Mouse (Mus musculus) limb, embryonic 11.5 days (tissue): ENCODE measurements around the gene Polk. TPM values are rescaled to one million over a fixed set of nuclear protein-coding genes. Genes with fewer than 3 reads are reported as not detected.

Experiments
- ATAC-seq: fragments of 200-750 bp; cut with Nextera tagmentation; 2 replicates; pipeline ENCODE4 v1.8.0; 2017; ENCODE audit warnings: low read depth; ENCODE audit not compliant: insufficient number of reproducible peaks, low FRiP score, low TSS enrichment
- DNase-seq: peaks from one replicate; pipeline ENCODE4 v3.0.0-alpha.2; 2015; ENCODE audit warnings: low spot score
- H3K27ac ChIP-seq: fragments of 300-500 bp; sonication (generic); replicated peaks from 2 replicates; pipeline ENCODE4 v1.5.1; 2014; ENCODE audit warnings: low read depth, mild to moderate bottlenecking, low read length
- H3K27me3 ChIP-seq: fragments of 300-500 bp; sonication (generic); 2 replicates; pipeline ENCODE4 v1.6.1; 2014; ENCODE audit warnings: mild to moderate bottlenecking, low read length, mixed read lengths; ENCODE audit not compliant: control insufficient read depth, insufficient read depth
- H3K36me3 ChIP-seq: fragments of 300-500 bp; sonication (generic); 2 replicates; pipeline ENCODE4 v1.6.1; 2014; ENCODE audit warnings: mild to moderate bottlenecking, low read length, moderate library complexity, mixed read lengths; ENCODE audit not compliant: control insufficient read depth, insufficient read depth
- H3K4me1 ChIP-seq: fragments of 300-500 bp; sonication (generic); 2 replicates; pipeline ENCODE4 v1.6.1; 2014; ENCODE audit warnings: low read length, mixed read lengths; ENCODE audit not compliant: control insufficient read depth, insufficient read depth
- H3K4me2 ChIP-seq: fragments of 300-500 bp; sonication (generic); 2 replicates; pipeline ENCODE4 v1.6.1; 2014; ENCODE audit warnings: low read depth, mild to moderate bottlenecking, moderate library complexity; ENCODE audit not compliant: severe bottlenecking
- H3K4me3 ChIP-seq: fragments of 300-500 bp; sonication (generic); 2 replicates; pipeline ENCODE4 v1.5.1; 2014; ENCODE audit warnings: low read depth, low read length
- H3K9ac ChIP-seq: fragments of 300-500 bp; sonication (generic); 2 replicates; pipeline ENCODE4 v1.6.1; 2014; ENCODE audit warnings: mild to moderate bottlenecking, low read length
- H3K9me3 ChIP-seq: fragments of 300-500 bp; sonication (generic); 2 replicates; pipeline ENCODE4 v1.6.1; 2016; ENCODE audit warnings: low read length; ENCODE audit not compliant: control insufficient read depth
- WGBS: fragments of 180-500 bp; shearing (Covaris S2); extraction: QIAGEN DNeasy Blood & Tissue Kit; methylation state at CpG from one replicate; pipeline ENCODE4 v1.1.7; 2014; 5-methylcytosine and 5-hydroxymethylcytosine counted together
- polyA plus RNA-seq: library from polyadenylated mRNA; unstranded; fragments of >200 nt; fragmentation: Nextera tagmentation; extraction: Ambion mirVana; gene quantifications from 2 replicates; pipeline ENCODE4 v1.2.1, GENCODE M21; 2014

Gene Polk
- polyA plus RNA-seq, 1 experiment from 2014 or later, result 8.9 TPM

DNA sequence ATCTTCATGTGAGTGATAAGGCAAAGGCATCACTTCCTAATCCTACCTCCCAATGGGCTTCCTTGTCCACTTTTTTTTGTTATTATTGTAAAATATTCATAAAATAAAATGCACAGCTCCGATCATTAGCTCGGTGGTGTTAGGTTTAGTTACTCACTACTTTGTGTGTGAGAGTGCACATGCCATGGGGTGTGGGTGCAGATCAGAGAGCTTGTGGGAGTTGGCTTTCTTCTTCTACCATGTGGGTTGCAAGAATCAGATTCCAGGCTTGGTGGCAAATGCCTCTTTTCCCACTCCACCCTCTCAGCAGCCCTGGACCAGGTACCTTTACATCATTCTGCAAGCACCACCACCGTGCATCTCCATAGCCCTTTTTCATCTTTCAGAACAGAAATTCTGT is 89.8 kb downstream of the Polk start:
- ATAC-seq, result no peak
- no peak overlapping the region for H3K9ac ChIP-seq
- DNase-seq, result no peak
- no peak overlapping the region for H3K27ac ChIP-seq
- H3K36me3 ChIP-seq, result no peaks in the 10 kb centered on the region
- no peaks in the 10 kb centered on the region for H3K4me1 ChIP-seq
- 91% methylated on average over 3 of the region's 3 CpGs for WGBS
- H3K9me3 ChIP-seq, result no peaks in the 10 kb centered on the region
- H3K4me2 ChIP-seq, result no peak overlapping the region
- H3K4me3 ChIP-seq, result no peak overlapping the region
- H3K27me3 ChIP-seq, result no peaks in the 10 kb centered on the region

DNA sequence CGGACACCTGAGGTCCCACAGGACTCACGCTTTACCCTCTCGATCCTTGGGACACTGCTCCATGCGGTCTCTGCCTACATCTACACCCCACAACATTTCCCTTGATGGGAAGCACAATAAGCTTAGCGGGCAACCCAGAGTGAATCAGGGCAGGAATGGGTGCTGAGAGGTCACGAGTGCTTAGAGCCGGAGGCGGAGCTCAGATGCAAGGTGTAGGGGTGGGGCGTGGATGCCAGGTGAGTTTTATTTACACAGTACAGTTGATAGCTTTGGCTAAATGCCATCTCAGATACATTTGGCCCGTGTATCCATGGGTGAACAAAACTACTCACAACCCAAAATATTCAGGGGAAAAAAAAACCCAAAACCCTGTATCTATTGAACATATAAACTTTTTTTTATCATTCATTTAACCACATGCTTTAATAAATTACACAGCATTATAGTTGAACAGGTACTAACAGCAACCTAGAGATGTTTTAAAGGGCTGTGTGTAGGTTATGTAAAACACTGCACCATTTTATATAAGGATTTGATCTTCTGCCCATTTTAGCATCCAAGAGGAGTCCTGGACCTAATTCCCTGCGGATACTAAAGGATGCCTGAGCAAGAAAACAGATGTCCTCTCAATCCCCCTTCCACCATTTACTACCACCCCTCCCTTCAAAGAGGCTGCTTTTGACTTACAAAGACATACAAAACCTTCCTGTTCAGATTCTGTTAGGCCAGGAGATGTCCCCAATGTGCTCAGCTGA is 90.8 kb downstream of the Polk start:
- H3K36me3 ChIP-seq, result no peaks in the 10 kb centered on the region
- H3K9ac ChIP-seq, result no peak overlapping the region
- no peak for ATAC-seq
- no peak overlapping the region for H3K27ac ChIP-seq
- H3K4me1 ChIP-seq, result no peaks in the 10 kb centered on the region
- 89% methylated on average over 11 of the region's 11 CpGs for WGBS
- H3K4me2 ChIP-seq, result no peak overlapping the region
- no peaks in the 10 kb centered on the region for H3K9me3 ChIP-seq
- no peak overlapping the region for H3K4me3 ChIP-seq
- no peak for DNase-seq
- H3K27me3 ChIP-seq, result no peaks in the 10 kb centered on the region

DNA sequence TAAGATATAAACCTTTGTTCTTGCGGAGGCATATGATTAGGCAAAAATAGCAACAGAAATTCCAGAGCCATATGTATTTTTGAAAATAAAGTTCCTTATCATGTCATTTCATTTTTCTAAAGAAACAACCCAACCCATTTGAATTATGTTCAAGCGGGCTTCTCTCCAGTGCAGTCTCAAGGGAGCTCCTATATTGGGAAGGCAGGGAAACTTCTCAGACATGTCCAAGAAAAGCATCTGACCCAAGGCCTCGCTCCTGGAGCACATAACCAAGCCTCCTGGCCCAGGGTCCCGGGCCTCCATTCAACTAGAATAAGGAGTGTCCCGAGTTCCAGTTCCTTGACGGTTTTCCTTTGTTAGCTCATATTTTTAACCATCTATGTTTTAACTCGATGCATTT is 91.5 kb downstream of the Polk start:
- Histone ChIP-seq H3K27ac (no peak overlapping the region), H3K4me2 (no peak overlapping the region), H3K36me3 (no peaks in the 10 kb centered on the region), H3K4me3 (no peak overlapping the region), H3K4me1 (no peaks in the 10 kb centered on the region), H3K27me3 (no peaks in the 10 kb centered on the region), H3K9ac (no peak overlapping the region), H3K9me3 (no peaks in the 10 kb centered on the region)
- ATAC-seq, result no peak
- DNase-seq, result no peak
- WGBS, result 91% methylated on average over 7 of the region's 7 CpGs

DNA sequence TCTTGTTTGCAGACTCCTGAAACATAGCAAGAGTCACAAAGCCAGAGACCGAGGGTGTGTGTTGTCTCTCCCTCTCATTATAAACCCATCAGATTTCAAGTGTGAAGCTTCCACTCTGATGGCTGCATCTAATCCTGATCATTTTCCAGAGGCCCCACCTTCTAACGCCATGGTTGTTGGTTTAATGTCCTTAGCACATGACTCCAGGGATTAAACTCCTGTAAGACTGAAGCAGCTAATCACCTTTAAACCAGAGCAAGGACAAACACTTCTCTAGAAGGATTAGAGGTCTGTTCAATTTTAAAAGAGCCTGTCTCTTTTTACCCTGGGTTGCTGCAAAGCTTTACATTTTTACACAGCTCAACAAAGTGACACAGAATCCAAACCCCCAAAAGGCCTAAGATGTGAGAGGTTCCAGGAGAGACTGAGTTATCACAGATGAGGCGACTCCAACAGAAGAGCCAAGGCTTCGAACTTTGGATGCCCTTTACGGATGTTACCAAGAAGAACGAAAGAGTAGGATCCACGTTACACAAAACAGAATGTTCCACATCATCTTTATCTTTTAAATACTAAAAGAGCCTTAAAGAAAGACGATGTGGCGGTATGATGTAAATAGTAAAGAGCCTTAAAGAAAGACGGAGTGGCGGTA is 92.0 kb downstream of the Polk start:
- Histone ChIP-seq H3K36me3 (no peaks in the 10 kb centered on the region), H3K4me1 (no peaks in the 10 kb centered on the region), H3K4me3 (no peak overlapping the region), H3K27me3 (no peaks in the 10 kb centered on the region), H3K4me2 (no peak overlapping the region), H3K9ac (no peak overlapping the region), H3K27ac (no peak overlapping the region), H3K9me3 (no peaks in the 10 kb centered on the region)
- DNase-seq, result no peak
- WGBS, result 86% methylated on average over 11 of the region's 11 CpGs
- ATAC-seq, result no peak

DNA sequence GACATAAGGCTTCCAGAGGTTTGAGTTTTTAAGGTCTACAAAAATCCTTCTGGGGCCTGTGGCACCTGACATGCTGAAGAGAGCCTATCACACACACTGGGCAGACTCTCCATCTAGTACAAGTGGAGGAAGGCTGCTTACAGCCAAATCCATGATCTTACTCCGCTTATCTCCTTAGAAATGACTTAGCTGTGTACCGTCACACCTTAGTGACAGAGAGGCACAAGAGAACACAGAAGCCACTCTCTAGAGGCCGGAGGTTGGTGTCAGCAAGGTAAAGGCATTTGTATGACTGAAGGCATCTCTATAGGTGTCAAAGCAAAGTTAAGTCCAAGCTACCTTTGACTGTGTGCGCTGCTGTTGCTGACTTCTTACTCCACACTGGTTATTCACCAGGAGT is 101.9 kb downstream of the Polk start:
- Histone ChIP-seq H3K9ac (no peak overlapping the region), H3K27me3 (no peaks in the 10 kb centered on the region), H3K36me3 (no peaks in the 10 kb centered on the region), H3K4me2 (no peak overlapping the region), H3K27ac (no peak overlapping the region), H3K9me3 (no peaks in the 10 kb centered on the region), H3K4me1 (no peaks in the 10 kb centered on the region), H3K4me3 (no peak overlapping the region)
- DNase-seq, result no peak
- WGBS, result 91% methylated on average over 4 of the region's 4 CpGs
- no peak for ATAC-seq

DNA sequence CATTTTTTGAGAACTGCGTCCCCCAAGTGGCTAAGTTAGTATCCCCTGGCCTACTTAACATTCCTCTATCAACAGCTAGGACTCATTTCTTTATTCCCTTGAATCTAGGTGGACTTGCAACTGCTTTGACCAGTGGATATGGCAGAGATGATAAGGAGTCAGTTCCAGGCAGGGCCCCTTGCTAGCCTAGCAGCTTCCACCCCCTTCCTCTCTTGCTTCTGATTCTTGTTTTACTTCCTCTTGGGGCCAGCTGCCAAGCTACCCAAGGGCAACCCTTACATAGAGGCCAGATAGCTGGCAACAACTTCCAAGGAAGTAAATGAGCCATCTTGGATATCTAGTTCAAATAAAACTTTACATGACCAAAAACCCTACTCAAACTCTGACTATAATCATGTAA is 105.5 kb downstream of the Polk start:
- DNase-seq (no peak), ATAC-seq (no peak)
- Histone ChIP-seq H3K4me1 (peaks cover 2% of the 10 kb centered on the region; the same call in 1 of the 2 replicates), H3K9ac (no peak overlapping the region), H3K4me2 (no peak overlapping the region), H3K9me3 (no peaks in the 10 kb centered on the region), H3K27me3 (no peaks in the 10 kb centered on the region), H3K27ac (no peak overlapping the region), H3K4me3 (no peak overlapping the region), H3K36me3 (no peaks in the 10 kb centered on the region)
- WGBS, result 89% methylated on average over 1 of the region's 1 CpGs

DNA sequence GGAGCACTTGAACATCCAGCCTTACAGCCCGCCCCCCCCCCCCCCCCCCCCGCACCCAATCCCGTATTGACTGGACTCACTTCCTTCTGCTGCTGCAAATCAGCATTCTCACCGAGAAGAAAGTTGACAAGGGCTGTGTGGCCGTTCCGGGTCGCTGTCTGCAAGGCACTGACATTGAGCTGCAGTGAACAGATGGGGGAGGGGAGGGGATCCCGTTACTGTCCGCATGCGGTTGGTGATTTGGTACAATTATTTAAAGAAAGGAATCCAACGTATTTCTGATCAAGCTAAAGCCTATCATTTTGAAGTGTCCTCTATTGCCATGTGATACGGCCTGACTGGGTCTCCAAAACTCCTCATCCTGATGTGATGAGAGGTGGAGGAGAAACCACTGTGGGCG is 106.6 kb downstream of the Polk start:
- H3K4me2 ChIP-seq, result no peak overlapping the region
- no peak overlapping the region for H3K4me3 ChIP-seq
- ATAC-seq, result no peak
- H3K9me3 ChIP-seq, result no peaks in the 10 kb centered on the region
- H3K36me3 ChIP-seq, result no peaks in the 10 kb centered on the region
- no peak overlapping the region for H3K9ac ChIP-seq
- H3K27me3 ChIP-seq, result no peaks in the 10 kb centered on the region
- DNase-seq, result peak; percentile 27
- no peak overlapping the region for H3K27ac ChIP-seq
- 53% methylated on average over 12 of the region's 13 CpGs for WGBS
- peaks cover 2% of the 10 kb centered on the region; the same call in 1 of the 2 replicates for H3K4me1 ChIP-seq

DNA sequence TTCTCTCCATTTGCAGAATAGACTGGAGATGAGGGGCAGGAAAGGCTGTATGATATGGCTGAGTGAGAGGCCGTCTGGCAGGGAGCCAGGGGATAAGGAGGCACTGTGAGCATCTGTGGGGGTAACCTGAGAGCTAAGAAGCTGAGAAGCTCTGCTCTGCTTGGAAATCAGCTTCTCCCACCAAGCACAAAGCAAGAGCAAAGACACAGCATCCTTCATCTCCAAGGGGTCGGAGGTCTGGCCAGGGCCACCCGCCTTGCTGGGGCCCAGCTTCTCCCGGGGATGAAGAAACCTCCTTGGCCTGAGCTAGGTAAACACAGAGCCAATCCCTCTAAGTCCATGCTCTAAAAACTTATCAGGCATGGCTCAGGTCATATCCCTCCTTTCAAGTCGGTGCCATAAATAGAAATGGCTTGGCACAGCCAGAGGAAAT is 107.5 kb downstream of the Polk start:
- Histone ChIP-seq H3K27ac (no peak overlapping the region), H3K36me3 (no peaks in the 10 kb centered on the region), H3K27me3 (no peaks in the 10 kb centered on the region), H3K9ac (no peak overlapping the region), H3K4me3 (no peak overlapping the region), H3K4me2 (no peak overlapping the region), H3K9me3 (no peaks in the 10 kb centered on the region), H3K4me1 (peaks cover 2% of the 10 kb centered on the region; the same call in 1 of the 2 replicates)
- DNase-seq (no peak), ATAC-seq (no peak)
- WGBS, result 64% methylated on average over 5 of the region's 5 CpGs
